Mouse (Mus musculus) kidney, postnatal 14 days (tissue): Measurements from ENCODE around the gene Fam166a.

ENCODE experiments used
- DNase-seq: peaks from one replicate; pipeline ENCODE4 v3.0.0; 2022; ENCODE audit warnings: mixed read lengths

Gene Fam166a

GRCm38 (mm10) chr2:25185625-25186574 is 32.6 kb upstream of the Fam166a start:
- peak; percentile 75 for DNase-seq

GRCm38 (mm10) chr2:25186575-25186930 is 32.0 kb upstream of the Fam166a start:
- no peak for DNase-seq

GRCm38 (mm10) chr2:25187841-25188240 is 30.7 kb upstream of the Fam166a start:
- DNase-seq = no peak

GRCm38 (mm10) chr2:25193330-25193770 is 25.2 kb upstream of the Fam166a start:
- DNase-seq = peak; percentile 91

GRCm38 (mm10) chr2:25194006-25194405 is 24.5 kb upstream of the Fam166a start:
- no peak for DNase-seq

- peak; percentile 24 for DNase-seq
These were observed 23.9 kb upstream of the Fam166a start for GRCm38 (mm10) chr2:25194486-25195171.

GRCm38 (mm10) chr2:25195211-25196156 is 23.1 kb upstream of the Fam166a start:
- DNase-seq = peak; percentile 84

GRCm38 (mm10) chr2:25196172-25196954 is 22.2 kb upstream of the Fam166a start, which contains the start of gene Tor4a:
TSS of gene Tor4a (minus strand) at chr2:25196886.
- peak; percentile 92 for DNase-seq

GRCm38 (mm10) chr2:25197191-25197590 is 21.4 kb upstream of the Fam166a start:
- DNase-seq = peak; percentile 32

GRCm38 (mm10) chr2:25197946-25198345 is 20.6 kb upstream of the Fam166a start:
- DNase-seq = no peak

- no peak for DNase-seq
These were observed 17.9 kb upstream of the Fam166a start for GRCm38 (mm10) chr2:25200631-25201030.

- DNase-seq = peak; percentile 46
These were observed 14.8 kb upstream of the Fam166a start for GRCm38 (mm10) chr2:25203631-25204214.

GRCm38 (mm10) chr2:25207593-25207992 is 11.0 kb upstream of the Fam166a start:
- no peak for DNase-seq

- DNase-seq = no peak
These were observed 7.9 kb upstream of the Fam166a start for GRCm38 (mm10) chr2:25210686-25211085.

GRCm38 (mm10) chr2:25211121-25211670 is 7.3 kb upstream of the Fam166a start, which contains the start of gene Nelfb:
TSS of gene Nelfb (minus strand) at chr2:25211489.
- peak; percentile 94 for DNase-seq

GRCm38 (mm10) chr2:25213266-25213865 is 5.2 kb upstream of the Fam166a start:
- no peak for DNase-seq

GRCm38 (mm10) chr2:25214444-25214843 is 4.1 kb upstream of the Fam166a start, which contains the start of gene Stpg3:
TSS of gene Stpg3 (minus strand) at chr2:25214637.
- DNase-seq = peak; percentile 69

- no peak for DNase-seq
These were observed 879 bp upstream of the Fam166a start for GRCm38 (mm10) chr2:25217666-25218065.

- no peak for DNase-seq
These were observed 2.8 kb downstream of the Fam166a start for GRCm38 (mm10) chr2:25221331-25221772.
